Mouse (Mus musculus): ENCODE measurements around the gene Arsg.

Gene Arsg

DNA sequence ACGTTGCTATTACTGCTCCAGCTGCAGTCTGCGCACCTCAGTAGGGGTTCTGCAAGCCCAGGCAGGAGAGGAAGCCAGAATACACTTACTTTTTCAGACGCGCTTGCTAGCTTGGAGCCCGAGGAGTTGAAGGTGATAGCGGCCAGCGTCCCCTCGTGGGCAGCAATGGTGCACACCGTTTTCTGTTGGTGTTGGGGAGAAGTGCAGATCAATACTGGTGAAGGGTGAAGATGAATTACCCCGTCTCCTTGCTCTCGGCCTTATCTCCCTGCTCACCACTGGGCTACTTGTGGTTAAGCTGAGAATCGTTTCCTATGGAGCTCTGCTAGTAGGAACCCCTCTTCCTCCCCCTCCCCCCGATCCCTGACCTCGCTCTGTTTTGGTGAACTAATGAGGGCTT, 110.8 kb downstream of the Arsg start:
- ATAC-seq (ENCODE audit: low TSS enrichment): no peak

DNA sequence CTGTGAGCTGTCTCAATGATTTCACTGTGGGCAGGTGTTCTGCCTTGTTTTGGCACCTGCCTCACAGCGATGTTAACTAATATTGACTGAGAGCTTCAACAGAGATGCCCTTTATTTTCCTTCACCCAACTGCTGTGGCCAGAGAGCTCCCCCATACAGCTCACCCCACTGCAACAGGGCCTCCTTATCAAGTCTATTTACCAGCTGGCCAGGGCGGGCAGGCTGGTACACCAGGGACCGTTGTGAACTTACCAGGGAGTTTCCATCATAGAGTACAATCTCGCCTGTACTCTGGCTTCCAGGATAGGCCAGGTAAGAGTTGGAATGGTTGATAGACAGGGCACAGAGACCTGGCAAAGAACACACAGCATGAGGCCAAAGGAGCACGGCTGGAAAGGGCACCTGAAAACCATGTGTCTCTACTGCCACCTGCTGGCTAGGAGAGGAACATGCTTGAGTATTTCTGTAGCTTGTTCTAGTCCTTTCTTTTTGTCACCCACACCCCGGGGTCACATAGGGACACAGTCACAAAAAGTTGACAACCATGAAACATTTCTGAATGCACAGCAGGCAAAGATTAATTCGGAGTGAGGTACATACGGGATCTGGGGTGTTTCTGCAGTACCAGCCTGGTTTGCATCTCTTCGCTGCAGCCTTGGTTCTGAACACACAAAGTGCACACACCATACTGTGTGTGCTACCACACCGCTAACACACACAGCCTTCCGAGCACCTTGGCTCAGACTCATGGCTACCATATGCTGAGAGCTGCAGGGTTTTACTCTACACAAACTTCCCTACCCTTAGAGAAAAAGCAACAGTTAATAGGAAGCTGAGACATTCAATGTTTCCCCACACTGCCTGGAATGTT, 111.9 kb downstream of the Arsg start:
- ATAC-seq (ENCODE audit: low TSS enrichment): peak; percentile 80

DNA sequence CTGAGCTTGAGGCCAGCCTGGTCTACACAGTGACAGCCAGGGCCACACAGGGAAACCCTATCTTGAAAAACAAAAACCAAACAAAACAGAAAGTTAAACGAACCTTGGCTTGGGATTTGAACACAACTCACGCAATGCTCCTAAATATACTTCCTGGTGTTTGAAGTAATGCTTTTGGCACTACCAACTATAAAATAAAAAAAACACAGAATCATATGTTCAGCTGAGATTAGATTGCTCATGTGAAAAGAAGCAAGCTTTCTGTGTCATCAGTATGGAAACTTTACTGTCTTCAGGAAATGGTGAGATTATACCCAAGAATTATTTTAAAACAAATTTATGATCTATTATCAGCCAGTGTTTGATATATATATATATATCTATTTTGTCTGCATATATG, 113.2 kb downstream of the Arsg start:
- no peak for ATAC-seq (ENCODE audit: low TSS enrichment)

DNA sequence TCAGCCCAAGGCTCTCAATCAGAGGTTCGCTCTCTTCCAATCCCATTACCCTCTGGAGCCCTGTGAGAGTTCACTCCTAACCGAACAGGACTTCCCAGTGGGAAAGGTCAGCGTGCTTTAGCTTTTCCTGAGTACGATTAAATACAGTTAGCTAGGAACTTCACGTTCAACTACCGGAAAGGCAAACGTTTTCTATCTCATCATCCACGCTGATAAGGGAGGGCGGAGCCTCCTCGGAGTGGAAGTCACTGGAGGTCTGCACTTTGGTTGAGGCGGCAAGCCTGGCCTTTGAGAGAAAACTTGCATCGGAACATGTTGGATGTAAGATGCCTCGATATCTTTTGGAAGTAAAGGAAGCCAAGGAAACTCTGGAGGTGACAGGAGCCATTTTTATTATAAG, 113.8 kb downstream of the Arsg start:
- no peak for ATAC-seq (ENCODE audit: low TSS enrichment)

DNA sequence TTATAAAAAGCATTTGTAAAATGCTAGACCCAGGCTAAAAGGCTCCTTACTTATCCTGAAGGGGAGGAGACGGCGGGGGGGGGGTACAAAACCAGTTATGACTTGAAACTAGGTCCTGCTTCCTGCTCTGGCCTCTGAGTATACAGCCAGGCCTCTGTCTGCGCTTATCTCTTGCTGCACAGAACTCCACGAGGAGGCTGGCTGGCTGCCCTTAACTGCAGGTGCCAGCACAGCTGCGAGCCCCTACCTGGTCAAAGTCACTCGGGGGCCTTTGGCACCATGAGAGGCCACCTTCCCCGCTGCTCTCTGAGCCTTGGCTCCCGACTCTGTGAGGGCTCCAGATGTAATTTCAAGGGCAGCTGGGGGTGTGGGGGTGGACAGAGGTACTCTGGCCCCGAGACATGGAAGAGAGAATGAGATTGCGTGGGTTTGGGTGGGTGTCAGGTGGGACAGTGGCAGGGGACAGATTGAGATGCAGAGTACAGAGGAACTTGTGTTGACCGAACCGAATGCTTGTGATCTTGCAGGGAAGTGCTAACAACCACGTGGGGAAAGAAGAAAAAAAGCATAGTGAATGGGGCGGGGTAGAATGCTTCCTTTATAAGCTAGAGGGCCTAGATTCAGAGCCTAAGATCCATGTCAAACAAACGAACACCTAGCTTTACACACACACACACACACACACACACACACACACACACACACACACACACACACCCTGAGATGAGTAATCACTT, 114.6 kb downstream of the Arsg start:
- ATAC-seq (ENCODE audit: low TSS enrichment): no peak

DNA sequence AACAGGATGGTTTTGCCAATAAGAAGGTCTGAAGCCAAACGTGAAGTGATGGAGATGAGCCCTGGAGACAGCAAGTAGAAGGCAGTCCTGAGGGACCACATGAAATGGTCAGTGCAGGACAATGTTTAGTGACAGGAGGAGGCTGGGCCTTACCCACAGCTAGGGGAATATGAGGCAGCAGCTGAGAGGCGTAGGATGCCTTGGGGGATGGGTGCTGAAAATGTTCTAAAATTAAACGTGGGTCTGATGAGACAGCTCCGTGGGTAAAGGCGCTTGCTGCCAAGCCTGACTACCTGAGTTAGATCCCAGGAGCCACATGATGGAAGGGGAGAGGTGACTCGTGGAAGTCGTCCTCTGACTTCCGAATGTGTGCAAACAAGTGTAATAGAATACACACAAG, 116.8 kb downstream of the Arsg start:
- peak; percentile 63 for ATAC-seq (ENCODE audit: low TSS enrichment)

DNA sequence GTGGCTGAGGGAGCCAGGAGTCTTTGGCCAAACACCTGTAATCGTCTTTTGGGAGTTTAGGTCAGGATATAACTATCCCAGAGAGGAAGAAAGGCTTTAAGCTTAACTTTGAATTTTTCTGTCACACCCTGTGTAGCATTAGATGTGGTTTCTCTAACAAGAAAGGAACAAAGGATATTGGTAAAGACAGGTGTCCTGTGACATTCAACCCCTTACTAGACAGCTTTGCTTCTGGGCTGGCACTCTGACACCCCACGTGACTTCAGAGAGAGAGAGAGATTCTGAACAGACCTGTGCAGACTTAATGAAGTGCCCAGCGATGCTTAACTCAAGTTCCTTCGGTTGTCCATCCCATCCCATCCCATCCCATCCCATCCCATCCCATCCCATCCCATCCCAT, 118.3 kb downstream of the Arsg start:
- ATAC-seq (ENCODE audit: low TSS enrichment): no peak

DNA sequence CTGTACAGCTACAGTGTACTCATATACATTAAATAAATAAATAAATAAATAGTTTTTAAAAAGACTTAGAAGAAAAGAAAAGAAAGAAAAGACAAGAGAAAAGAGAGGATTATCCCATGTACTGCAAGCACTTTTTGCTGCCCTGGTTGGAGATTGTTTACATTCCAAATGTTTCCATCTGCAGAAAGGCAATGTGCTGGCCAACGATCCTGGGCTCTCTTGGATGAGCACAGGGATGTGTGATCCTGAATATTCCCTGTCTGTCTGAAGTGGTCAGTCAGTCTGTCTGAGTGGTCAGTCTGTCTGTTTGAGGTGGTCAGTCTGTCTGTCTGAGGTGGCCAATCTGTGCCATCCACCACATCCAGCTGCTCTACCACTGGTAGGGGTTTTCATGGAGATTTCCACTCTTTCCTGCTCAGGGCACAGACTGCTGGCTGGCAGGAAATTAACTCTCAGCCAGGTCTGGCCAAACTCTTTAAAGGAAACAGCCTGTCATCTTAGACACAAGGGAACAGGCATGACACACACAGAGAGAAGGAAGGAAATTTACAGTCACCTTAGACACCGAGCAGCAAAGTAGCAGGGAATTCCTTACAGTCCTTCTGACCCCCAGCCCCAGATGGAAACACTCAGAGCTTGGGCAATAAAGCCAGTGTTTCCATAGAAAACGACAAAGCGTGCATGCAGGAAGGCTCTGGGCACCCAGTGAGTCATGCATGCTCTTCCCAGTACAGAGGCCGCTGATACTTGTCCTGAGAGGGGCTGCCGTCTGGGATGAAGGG, 120.2 kb downstream of the Arsg start:
- ATAC-seq (ENCODE audit: low TSS enrichment): no peak

DNA sequence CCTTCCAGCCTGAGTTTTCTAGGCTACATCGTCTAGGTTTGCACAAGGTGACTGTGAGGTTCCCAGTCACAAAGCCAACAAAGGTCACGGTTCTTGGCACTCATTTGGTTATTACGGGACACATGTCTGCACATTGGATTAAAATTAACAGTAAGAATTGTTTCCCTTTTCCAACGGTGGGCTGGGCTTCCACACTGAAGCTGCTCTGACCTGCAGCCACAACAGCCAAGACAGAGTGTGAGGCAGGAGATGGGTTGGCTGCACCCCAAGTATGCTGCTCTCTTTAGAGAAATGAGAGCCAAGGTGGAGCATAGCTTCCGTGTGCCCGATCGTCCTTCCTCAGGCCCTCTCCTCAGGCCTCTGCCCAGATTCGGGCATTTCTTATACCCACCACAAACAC, 121.6 kb downstream of the Arsg start:
- ATAC-seq (ENCODE audit: low TSS enrichment): no peak

DNA sequence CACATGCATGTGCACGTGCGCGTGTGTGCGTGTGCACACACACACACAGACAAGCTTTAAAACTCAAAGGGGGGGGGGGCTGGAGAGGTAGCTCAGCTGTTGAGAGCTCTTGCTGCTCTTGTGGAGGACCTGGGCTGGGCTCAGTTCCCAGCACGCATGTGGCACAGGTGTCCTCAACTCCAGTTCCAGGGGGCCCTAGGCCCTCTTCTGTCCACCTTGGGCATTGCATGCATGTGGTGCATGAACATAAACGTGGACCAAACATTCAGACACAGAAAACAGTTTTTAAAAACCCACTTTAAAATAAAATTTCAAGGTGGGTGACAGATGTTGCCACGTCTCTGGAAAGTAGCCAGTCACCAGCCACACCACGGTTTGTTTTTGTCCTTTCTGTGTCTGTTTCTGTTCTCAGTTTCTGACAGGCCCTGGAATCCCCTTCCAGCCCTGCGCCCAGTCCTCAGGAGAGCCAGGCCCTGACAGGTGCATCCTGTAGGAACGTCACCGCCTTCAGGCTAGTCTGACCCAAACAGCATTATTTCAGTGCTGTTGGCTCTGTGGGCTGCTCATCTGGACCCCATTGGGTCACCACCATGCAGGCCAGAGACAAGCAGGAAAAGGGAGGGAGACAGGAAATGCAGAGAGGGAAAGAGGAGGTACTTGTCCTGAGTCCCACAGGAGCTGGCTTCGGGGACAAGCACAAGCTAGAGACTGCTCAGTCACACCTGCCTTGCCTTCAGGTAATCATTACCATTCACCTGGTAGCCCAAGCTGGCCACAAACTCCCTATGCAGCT, 125.8 kb downstream of the Arsg start:
- ATAC-seq (ENCODE audit: low TSS enrichment): no peak

DNA sequence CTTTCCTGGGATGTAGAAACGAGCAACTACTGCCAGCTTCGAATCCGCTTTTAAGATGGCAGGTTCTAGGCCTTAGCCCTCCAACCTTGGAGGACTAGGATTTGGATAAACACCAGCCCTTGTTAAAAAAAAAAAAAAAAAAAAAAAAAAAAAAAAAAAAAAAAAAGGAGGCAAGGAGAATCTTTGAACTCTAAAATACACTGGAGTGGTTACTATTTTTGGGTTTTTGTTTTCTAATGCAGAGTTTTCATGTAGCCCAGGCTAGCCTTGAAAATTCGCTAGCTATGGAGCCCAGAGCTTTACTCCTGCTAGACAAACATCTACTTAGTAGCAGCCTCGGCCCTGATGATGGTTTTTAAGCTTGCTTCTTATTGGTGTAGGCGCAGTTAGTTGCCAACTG, 134.4 kb downstream of the Arsg start:
- ATAC-seq (ENCODE audit: low TSS enrichment): no peak

DNA sequence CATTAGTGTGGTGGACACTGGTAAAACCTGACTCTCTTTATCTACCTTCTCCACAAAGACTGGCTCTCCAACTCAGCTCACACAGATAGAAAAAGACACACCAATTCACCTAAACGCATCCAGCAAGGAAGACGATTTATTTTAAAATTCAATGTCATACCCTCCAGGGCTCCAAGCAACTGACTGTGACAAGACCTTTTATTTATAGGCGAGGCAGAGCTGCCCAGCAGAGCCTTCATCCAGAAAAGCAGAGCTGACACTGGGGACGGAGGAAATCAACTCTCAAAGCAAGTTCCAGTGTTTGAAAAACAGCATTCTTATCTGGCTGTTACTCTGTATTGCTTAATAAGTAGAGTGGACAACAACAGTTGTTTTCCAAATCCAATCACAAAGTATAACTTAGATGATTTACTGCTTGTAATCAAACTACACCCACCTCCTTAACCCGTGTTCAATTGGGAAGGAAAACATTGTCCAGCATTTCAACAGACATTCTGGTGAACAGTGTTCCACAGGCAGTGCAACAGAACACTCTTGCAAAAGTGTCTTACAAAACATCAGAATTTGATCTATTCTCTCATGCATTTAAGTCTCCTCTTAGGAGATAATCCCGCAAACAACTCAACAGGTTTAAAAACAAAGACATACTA, 135.9 kb downstream of the Arsg start:
- ATAC-seq (ENCODE audit: low TSS enrichment): no peak

DNA sequence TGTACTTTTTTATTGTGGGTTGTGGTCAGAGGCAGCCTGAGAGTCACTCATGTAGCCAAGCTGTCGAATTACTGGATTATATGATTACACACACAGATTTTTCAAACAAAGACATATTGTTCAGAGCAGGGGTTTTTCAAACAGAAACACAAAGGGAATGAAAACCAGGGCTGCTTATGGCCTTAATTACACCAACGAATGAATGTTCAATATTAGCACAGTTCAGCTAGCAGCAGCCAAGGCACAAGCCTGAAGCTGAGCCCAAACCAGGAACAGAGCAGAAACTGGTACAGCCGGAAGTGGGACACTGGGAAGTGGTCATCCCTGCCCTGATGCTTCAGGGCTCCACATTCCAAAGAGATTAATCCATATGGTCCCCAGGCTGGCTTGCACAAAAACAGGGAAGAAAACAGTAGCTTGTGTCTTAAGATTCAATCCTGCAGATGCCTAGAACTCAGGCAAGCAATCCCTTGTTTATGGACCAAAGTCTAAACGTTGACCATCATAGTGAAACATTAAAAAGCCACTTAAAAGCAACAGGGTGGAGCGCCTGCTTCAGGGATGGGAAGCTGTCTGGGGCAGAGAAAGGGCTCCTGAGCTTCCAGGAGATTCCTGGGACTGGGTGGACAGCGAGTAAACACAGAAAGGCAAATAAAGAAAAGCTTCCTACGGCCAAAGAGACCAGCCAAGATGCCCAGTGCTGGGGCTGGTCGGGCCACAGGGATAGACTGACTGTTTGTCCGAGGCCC, 137.0 kb downstream of the Arsg start:
- no peak for ATAC-seq (ENCODE audit: low TSS enrichment)

DNA sequence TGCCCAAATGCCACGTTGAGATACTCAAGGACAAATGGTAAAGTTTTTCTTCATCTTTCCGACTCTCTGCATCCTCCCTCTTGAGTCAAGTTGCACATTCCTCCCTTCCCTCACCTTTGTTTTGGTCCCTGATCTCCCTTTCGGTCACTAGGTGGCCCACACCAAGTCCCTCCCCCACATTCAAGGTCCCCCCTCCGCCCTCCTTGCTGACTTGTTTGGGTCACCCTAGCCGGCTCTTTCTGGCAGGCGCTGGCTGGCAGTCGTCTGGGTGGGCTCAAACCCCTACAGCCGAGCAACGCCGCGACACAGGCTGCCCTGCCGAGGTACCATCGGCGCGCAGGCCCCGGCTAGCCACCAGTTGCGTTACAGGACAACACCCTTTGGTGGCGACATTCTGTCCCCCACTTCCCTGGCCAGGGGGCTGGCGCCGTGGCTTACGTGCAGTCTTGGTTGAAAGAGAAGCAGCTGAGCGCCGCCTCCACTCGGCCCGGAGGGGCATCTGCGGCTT, 137.7 kb downstream of the Arsg start:
- ATAC-seq (ENCODE audit: low TSS enrichment): peak; percentile 33; the same call in 1 of the 2 replicates

DNA sequence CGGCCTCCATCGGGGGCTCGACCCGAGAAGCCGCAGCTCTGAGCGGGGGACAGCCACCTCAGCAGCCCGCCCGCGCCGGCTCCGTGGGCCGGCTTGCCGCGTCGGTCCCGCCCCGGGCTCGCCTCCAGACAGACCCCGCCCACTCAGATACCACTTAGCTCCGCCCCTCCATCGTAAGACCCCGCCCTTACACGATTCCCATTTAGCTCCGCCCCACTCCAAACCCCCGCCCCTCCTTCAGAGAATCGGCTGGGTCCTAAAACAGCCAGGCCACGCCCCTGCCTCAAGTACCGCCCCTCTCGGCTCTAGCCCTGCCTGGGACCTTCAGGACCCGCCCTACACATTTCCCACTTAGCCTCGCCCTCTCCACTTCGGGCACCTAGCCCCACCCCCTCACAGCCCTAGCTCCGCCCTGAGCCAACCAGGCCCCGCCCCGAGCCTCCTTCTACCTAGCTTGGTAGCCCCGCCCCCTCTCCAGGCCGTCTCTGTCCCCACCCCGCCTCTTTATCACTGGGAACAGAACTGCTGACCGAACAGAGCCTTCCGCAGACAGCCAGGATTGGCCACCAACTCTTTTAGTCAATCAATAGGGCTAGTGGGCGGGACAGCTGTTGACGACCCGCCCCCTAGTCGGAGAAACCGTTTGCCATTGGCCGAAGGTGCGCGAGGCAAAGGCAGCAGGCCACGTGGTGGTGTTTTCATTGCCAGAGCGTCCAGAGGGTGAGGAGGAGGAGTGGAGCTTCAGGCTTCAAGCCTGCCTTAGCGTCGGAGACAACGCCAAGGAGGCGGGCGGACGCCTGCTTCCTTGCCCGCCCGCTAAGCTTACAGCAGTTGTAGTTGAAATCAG, 138.4 kb downstream of the Arsg start, which contains the start of gene Wipi1:
TSS of gene Wipi1 (minus strand) at position 665 of the 847 bp plus-strand sequence.
- ATAC-seq (ENCODE audit: low TSS enrichment): peak; percentile 89

DNA sequence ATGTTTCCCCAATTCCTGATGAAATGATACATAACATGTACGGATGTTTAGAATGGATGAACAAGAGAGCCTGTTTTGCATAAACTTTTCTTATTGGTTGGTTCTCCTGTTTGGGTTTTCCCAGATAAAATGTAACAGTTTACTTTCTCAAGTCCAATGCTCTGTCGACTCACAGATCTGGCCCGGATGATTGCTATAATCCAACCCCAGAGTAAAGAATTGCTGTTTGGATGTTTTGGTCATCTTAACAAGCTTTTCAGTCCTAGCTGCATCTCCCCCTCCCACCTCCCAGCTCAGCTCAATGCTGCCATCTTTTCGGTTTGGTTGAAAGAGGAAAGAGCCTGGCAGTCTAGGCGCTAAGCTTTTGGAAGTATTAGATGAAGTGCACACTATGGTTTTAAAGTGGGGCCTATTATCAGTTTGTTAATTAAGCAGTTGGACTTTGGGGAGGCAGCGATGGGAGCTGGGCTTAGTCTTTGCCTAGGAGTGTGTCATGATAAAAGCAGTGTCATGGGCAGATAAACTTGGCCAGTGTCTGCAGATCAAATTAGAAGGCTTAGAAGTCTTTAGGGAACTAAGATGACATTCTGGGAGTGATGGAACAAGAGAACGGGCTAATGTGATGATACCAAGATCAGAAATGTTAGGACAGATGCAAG, 139.8 kb downstream of the Arsg start:
- ATAC-seq (ENCODE audit: low TSS enrichment): no peak

DNA sequence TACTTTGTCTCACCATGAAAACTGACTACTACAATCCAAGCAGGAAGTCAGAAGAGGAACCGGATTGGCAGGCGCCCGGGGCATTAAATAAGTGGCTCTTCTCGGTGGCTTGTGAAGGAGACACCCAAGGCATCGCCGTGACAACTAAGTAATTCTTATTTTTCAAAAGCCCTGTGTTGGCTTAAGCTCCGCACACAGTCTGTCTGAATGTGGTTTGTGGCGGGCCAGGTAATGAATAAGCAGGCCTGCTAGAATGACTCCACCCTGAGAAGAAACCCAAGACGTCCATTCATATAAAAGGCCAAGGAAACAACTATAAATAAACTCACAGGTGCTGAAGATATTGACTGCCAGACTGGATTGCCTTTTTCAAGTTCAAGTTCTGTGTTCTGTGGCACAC, 142.1 kb downstream of the Arsg start:
- ATAC-seq (ENCODE audit: low TSS enrichment): no peak

DNA sequence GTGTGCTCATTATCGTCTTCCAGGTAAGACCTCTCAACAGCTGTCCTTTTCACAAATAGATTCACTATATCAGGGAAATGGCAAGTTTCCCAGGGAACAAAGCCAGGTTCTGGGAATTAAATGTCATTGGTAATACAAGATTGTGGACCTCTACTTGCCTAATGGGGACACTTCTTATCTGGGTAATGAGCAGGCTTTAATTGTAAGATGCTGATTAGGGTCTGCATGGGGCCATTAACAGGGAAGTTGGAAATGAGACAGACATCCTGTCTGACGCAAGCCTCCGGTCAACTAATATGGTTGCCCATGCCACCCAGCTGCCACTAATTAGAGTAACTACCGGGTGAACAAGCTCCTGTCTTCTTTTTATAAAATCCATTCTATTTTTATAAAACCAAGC, 143.2 kb downstream of the Arsg start:
- ATAC-seq (ENCODE audit: low TSS enrichment): no peak

DNA sequence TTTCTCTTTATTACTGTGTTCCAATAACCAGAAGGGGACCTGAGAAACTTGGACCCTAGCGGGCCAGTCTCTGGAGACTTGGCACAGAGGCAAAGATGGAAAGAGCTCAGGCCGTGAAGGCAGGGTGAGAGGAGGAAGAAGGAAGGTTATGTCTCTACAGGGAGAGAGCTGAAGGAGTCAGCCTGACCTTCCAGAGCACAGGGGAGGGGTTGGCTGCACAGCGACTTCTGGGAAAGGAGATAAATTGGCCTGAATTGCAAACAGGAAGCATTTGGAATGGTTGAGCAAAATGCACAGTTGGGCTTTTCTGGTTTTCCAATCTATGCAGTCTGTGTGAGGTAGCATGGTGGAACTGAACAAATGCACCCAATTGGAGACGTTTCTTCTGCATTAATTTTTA, 143.6 kb downstream of the Arsg start:
- no peak for ATAC-seq (ENCODE audit: low TSS enrichment)

Measured in frontal cortex, adult (tissue).